Mouse (Mus musculus): ENCODE data around the gene Rnf151.
"Not testable (repeated sequence)": the region's sequence is repeated elsewhere in the genome, so short reads cannot be mapped to it uniquely, and the experiment has no call there.

DNA sequence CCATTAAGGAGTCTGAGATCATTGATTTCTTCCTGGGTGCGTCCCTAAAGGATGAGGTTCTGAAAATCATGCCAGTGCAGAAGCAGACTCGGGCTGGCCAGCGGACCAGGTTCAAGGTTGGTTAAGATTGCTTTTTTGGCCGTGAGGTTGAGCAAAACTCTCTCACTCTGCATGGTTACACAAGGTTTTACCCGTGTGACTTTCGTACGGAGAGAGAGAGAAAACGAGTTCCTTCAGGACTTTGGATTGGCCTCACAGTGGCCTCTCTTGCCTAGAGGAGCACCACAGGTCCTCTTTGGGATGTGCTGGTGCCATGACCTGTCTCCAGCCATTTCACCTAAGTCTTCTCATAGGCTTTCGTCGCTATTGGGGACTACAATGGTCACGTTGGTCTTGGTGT lies 2.8 kb upstream of the Rnf151 start:
- not testable (repeated sequence) for TF ChIP-seq CTCF, POLR2A (IDR thresholded peaks at IDR 0.05; ENCODE audit: insufficient read depth, low read depth, low read length)
